Mouse (Mus musculus) layer of hippocampus, adult 11-12 months (tissue): ENCODE results near the gene Tnp1.

Source experiments
- DNase-seq: peaks from one replicate; pipeline ENCODE4 v3.0.0; 2022; ENCODE audit warnings: low spot score

Gene Tnp1

GRCm38 (mm10) chr1:73006847-73007246 lies 8.9 kb downstream of the Tnp1 start:
- no peak for DNase-seq

- peak; percentile 42 for DNase-seq
These were observed 10.8 kb downstream of the Tnp1 start for GRCm38 (mm10) chr1:73004890-73005289.

- DNase-seq = no peak
These were observed 13.1 kb downstream of the Tnp1 start for GRCm38 (mm10) chr1:73002637-73003036.

- DNase-seq = no peak
These were observed 13.7 kb downstream of the Tnp1 start for GRCm38 (mm10) chr1:73001961-73002360.

GRCm38 (mm10) chr1:72994751-72995528 lies 20.8 kb downstream of the Tnp1 start:
- no peak for DNase-seq

GRCm38 (mm10) chr1:72992944-72993464 lies 22.7 kb downstream of the Tnp1 start:
- peak; percentile 14 for DNase-seq

- DNase-seq = no peak
These were observed 23.5 kb downstream of the Tnp1 start for GRCm38 (mm10) chr1:72992209-72992608.

GRCm38 (mm10) chr1:72988904-72989303 lies 26.8 kb downstream of the Tnp1 start:
- DNase-seq = no peak

- no peak for DNase-seq
These were observed 29.0 kb downstream of the Tnp1 start for GRCm38 (mm10) chr1:72986715-72987114.

GRCm38 (mm10) chr1:72978956-72979355 lies 36.8 kb downstream of the Tnp1 start:
- no peak for DNase-seq

- no peak for DNase-seq
These were observed 41.5 kb downstream of the Tnp1 start for GRCm38 (mm10) chr1:72974226-72974625.

GRCm38 (mm10) chr1:72970461-72970860 lies 45.2 kb downstream of the Tnp1 start:
- DNase-seq = no peak

GRCm38 (mm10) chr1:72969113-72969812 lies 46.4 kb downstream of the Tnp1 start:
- no peak for DNase-seq

- DNase-seq = peak; percentile 27
These were observed 49.3 kb downstream of the Tnp1 start for GRCm38 (mm10) chr1:72966423-72966822.
